Mouse (Mus musculus) forebrain, embryonic 12.5 days (tissue): ENCODE data around the gene Hs3st6. TPM values are rescaled to one million over a fixed set of nuclear protein-coding genes. Genes with fewer than 3 reads are reported as not detected.
"Not testable (repeated sequence)": the region's sequence is repeated elsewhere in the genome, so short reads cannot be mapped to it uniquely, and the experiment has no call there.

Source experiments
- ATAC-seq: fragments of 200-750 bp; cut with Nextera tagmentation; 2 replicates; pipeline ENCODE4 v1.8.0; 2017; ENCODE audit warnings: moderate TSS enrichment; ENCODE audit not compliant: low FRiP score
- H3K27ac ChIP-seq: fragments of 300-500 bp; sonication (generic); 2 replicates; pipeline ENCODE4 v1.5.1; 2016; ENCODE audit warnings: mild to moderate bottlenecking
- H3K27me3 ChIP-seq: fragments of 300-500 bp; sonication (generic); 2 replicates; pipeline ENCODE4 v1.6.1; 2016; ENCODE audit warnings: mild to moderate bottlenecking
- H3K36me3 ChIP-seq: fragments of 300-500 bp; sonication (generic); replicated peaks from 2 replicates; pipeline ENCODE4 v1.6.1; 2016; ENCODE audit warnings: mild to moderate bottlenecking
- H3K4me1 ChIP-seq: fragments of 300-500 bp; sonication (generic); 2 replicates; pipeline ENCODE4 v1.6.1; 2016
- H3K4me2 ChIP-seq: fragments of 300-500 bp; sonication (generic); 2 replicates; pipeline ENCODE4 v1.6.1; 2016; ENCODE audit warnings: mild to moderate bottlenecking, moderate library complexity
- H3K4me3 ChIP-seq: fragments of 300-500 bp; sonication (generic); replicated peaks from 2 replicates; pipeline ENCODE4 v1.5.1; 2016; ENCODE audit warnings: mild to moderate bottlenecking
- H3K9ac ChIP-seq: fragments of 300-500 bp; sonication (generic); 2 replicates; pipeline ENCODE4 v1.6.1; 2016; ENCODE audit warnings: mild to moderate bottlenecking
- H3K9me3 ChIP-seq: fragments of 300-500 bp; sonication (generic); 2 replicates; pipeline ENCODE4 v1.6.1; 2016
- WGBS: fragments of 180-500 bp; shearing (Covaris S2); methylation state at CpG from one replicate; pipeline ENCODE4 v1.1.7; 2016; 5-methylcytosine and 5-hydroxymethylcytosine counted together
- polyA plus RNA-seq: library from polyadenylated mRNA; unstranded; fragments of >200 nt; fragmentation: Nextera tagmentation; extraction: Ambion mirVana; gene quantifications from 2 replicates; pipeline ENCODE4 v1.2.1, GENCODE M21; 2016

The Hs3st6 gene
- polyA plus RNA-seq, 1 experiment from 2014 or later: 1.1 TPM

- Histone ChIP-seq H3K9ac (peak overlapping the region; percentile 56), H3K4me2 (peak overlapping the region; percentile 84), H3K4me1 (peaks cover 46% of the 10 kb centered on the region), H3K4me3 (peak overlapping the region; percentile 87), H3K36me3 (peaks cover 28% of the 10 kb centered on the region)
- not testable (repeated sequence) for H3K27ac ChIP-seq, ATAC-seq, H3K27me3 ChIP-seq, H3K9me3 ChIP-seq
- 65% methylated on average over 7 of the region's 7 CpGs for WGBS
These were observed 31.3 kb upstream of the Hs3st6 start for GRCm38 (mm10) chr17:24721383-24721955.

- H3K27ac ChIP-seq: no peak overlapping the region
- H3K4me2 ChIP-seq: peak overlapping the region; percentile 17; the same call in 1 of the 2 replicates
- no peak for ATAC-seq
- H3K9me3 ChIP-seq: no peaks in the 10 kb centered on the region
- peaks cover 27% of the 10 kb centered on the region for H3K36me3 ChIP-seq
- peak overlapping the region; percentile 12; the same call in 1 of the 2 replicates for H3K9ac ChIP-seq
- peaks cover 1% of the 10 kb centered on the region; the same call in 1 of the 2 replicates for H3K27me3 ChIP-seq
- H3K4me3 ChIP-seq: peak overlapping the region; percentile 8; the same call in 1 of the 2 replicates
- H3K4me1 ChIP-seq: peaks cover 46% of the 10 kb centered on the region
- WGBS: 34% methylated on average over 13 of the region's 13 CpGs
These were observed 30.4 kb upstream of the Hs3st6 start for GRCm38 (mm10) chr17:24722220-24722924.

DNA sequence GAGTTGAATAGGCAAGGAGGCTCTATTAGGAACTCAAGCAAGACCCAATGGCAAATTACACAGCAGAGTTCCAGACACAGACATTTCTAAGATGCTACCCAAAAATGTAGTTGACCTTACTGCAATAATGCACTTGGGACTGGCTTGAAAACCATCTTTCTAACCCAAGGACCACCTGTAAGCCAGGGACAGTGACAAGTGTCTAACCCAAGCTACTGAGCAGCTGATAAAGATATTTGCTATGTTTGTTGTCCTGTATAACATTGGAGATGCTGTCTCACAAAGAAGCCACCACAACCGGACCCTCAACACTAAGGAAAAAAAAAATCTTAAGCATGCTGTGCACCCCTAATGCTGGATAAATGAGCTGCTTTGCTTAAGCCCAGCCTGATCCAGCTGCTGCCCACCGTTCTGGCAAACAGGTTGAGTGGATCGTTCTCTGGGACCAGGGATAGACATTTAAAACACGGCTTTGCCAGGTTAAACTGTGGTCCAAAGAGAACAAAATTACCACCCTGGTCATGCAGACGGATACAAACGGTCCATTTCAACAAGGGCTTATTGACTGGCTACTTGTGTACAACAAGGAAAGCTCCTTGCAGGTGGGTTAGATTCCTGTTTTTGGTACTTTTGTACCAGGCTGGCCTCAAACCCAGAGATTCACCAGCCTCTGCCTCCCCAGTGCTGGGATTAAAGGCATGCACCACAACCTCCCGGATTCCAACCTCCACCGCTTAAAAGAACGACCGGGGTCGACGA lies 29.5 kb upstream of the Hs3st6 start:
- Histone ChIP-seq H3K9me3 (no peaks in the 10 kb centered on the region), H3K36me3 (peaks cover 17% of the 10 kb centered on the region), H3K9ac (peak overlapping the region; percentile 87), H3K4me1 (peaks cover 44% of the 10 kb centered on the region), H3K4me2 (peak overlapping the region; percentile 74), H3K4me3 (peak overlapping the region; percentile 73), H3K27me3 (peaks cover 6% of the 10 kb centered on the region; the same call in 1 of the 2 replicates), H3K27ac (peak overlapping the region; percentile 72; the same call in 1 of the 2 replicates)
- ATAC-seq: no peak
- WGBS: 3% methylated on average over 12 of the region's 12 CpGs

GRCm38 (mm10) chr17:24723881-24724180 lies 29.0 kb upstream of the Hs3st6 start:
- Histone ChIP-seq H3K4me2 (peak overlapping the region; percentile 74), H3K36me3 (peaks cover 16% of the 10 kb centered on the region), H3K27me3 (peaks cover 6% of the 10 kb centered on the region; the same call in 1 of the 2 replicates), H3K9me3 (no peaks in the 10 kb centered on the region), H3K4me3 (peak overlapping the region; percentile 73), H3K9ac (peak overlapping the region; percentile 87), H3K4me1 (peaks cover 39% of the 10 kb centered on the region), H3K27ac (peak overlapping the region; percentile 72)
- no peak for ATAC-seq
- under 1% methylated on average over 15 of the region's 15 CpGs for WGBS

GRCm38 (mm10) chr17:24724184-24724583 lies 28.6 kb upstream of the Hs3st6 start, which contains the start of gene Ndufb10:
Gene Ndufb10, minus strand, starts transcription at chr17:24724478.
- peaks cover 35% of the 10 kb centered on the region for H3K4me1 ChIP-seq
- WGBS: under 1% methylated on average over 30 of the region's 30 CpGs
- ATAC-seq: peak; percentile 79

DNA sequence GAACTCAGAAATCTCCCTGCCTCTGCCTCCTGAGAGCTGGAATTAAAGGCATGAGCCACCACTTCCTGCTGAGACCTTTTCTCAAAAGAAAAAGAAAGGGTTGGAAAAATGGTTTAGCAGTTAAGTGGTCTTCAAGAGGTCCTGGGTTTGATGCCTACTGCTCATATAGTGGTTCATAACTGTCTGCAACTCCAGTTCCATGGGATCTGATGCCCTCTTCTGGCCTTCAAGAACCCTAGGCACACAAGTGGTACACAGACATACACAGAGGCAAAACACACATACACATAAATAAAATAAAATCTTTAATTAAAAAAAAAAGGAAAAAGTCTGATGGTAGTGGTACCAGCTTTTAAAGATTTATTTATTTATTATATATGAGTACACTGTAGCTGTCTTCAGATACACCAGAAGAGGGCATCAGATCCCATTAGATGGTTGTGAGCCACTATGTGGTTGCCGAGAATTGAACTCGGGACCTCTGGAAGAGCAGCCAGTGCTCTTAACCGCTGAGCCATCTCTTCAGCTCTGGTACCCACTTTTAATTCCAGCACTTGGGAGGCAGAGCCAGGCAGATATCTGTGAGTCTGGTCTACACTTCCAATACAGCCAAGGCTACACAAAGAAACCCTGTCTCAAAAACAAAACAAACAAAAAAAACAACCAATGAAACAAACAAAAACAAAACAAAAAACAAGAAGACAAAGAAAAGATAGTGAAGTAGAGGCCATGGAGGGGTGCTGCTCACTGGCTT lies 27.0 kb upstream of the Hs3st6 start:
- no peak overlapping the region for H3K27ac ChIP-seq
- WGBS: 82% methylated on average over 3 of the region's 3 CpGs
- H3K9ac ChIP-seq: no peak overlapping the region
- peaks cover 16% of the 10 kb centered on the region for H3K36me3 ChIP-seq
- H3K27me3 ChIP-seq: peaks cover 10% of the 10 kb centered on the region; the same call in 1 of the 2 replicates
- no peak for ATAC-seq
- H3K4me3 ChIP-seq: no peak overlapping the region
- peaks cover 31% of the 10 kb centered on the region for H3K4me1 ChIP-seq
- no peak overlapping the region for H3K4me2 ChIP-seq
- H3K9me3 ChIP-seq: no peaks in the 10 kb centered on the region

More at GRCm38 (mm10) chr17:24724184-24724583, 28.6 kb upstream of the Hs3st6 start, which contains the start of gene Ndufb10:
- Histone ChIP-seq H3K4me3 (peak within 1 kb of the TSS; percentile 73), H3K9me3 (no peaks in the 10 kb centered on the region), H3K9ac (peak within 1 kb of the TSS; percentile 87), H3K27ac (peak within 1 kb of the TSS; percentile 72), H3K36me3 (peaks cover 16% of the 10 kb centered on the region), H3K4me2 (peak within 1 kb of the TSS; percentile 74), H3K27me3 (peaks cover 6% of the 10 kb centered on the region; the same call in 1 of the 2 replicates)

DNA sequence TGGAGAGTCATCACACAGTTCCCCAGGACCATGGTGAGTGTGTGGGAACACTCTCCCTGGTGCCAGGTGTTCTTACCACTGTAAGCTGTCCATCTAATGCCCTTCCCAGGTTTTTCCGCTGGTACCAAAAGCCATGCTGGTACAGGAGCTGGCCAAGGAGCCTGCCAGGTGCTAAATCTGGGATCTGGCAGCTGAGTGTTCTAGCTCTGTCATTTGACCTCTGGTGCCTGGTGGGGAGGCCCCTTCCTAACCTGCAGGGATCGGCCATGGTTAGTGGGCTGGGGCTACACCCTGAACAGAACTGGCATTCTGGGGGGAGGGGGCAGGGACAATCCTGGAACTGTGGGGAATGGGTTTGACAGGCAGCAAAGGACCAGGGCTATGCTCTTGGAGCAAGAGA lies 25.2 kb upstream of the Hs3st6 start, which contains the start of gene Rpl3l:
Gene Rpl3l, plus strand, starts transcription at position 203 of the 400 bp plus-strand sequence.
- 0 out of 2 replicates have a peak, but pooled peaks cover under 1% of the 10 kb centered on the region for H3K36me3 ChIP-seq
- peaks cover 10% of the 10 kb centered on the region; the same call in 1 of the 2 replicates for H3K27me3 ChIP-seq
- no peak within 1 kb of the TSS for H3K27ac ChIP-seq
- H3K9ac ChIP-seq: no peak within 1 kb of the TSS
- ATAC-seq: no peak
- no peak within 1 kb of the TSS for H3K4me3 ChIP-seq
- WGBS: 87% methylated on average over 2 of the region's 2 CpGs
- H3K4me2 ChIP-seq: no peak within 1 kb of the TSS
- no peaks in the 10 kb centered on the region for H3K9me3 ChIP-seq
- H3K4me1 ChIP-seq: peaks cover 16% of the 10 kb centered on the region

DNA sequence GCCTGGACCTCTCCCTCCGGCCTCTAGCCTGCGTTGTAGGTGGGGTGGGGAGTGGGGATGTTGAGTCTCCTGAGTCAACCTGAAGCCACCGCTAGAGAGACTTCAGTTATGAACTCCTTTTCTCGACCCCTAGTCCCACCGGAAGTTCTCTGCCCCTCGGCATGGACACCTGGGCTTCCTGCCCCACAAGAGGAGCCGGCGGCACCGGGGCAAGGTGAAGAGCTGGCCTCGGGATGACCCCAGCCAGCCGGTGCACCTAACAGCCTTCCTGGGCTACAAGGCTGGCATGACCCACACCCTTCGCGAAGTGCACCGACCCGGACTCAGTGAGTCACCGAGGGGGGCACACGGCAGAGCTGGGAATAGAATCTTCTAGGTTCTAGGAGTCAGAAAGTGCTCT lies 24.6 kb upstream of the Hs3st6 start:
- Histone ChIP-seq H3K9me3 (no peaks in the 10 kb centered on the region), H3K36me3 (no peaks in the 10 kb centered on the region), H3K4me1 (peaks cover 10% of the 10 kb centered on the region), H3K4me3 (no peak overlapping the region), H3K27me3 (peaks cover 10% of the 10 kb centered on the region; the same call in 1 of the 2 replicates), H3K4me2 (no peak overlapping the region), H3K9ac (no peak overlapping the region), H3K27ac (no peak overlapping the region)
- WGBS: 77% methylated on average over 17 of the region's 17 CpGs
- no peak for ATAC-seq

- no peaks in the 10 kb centered on the region for H3K36me3 ChIP-seq
- no peak overlapping the region for H3K9ac ChIP-seq
- peaks cover 10% of the 10 kb centered on the region; the same call in 1 of the 2 replicates for H3K27me3 ChIP-seq
- H3K4me1 ChIP-seq: 0 out of 2 replicates have a peak, but pooled peaks cover 3% of the 10 kb centered on the region
- H3K27ac ChIP-seq: no peak overlapping the region
- 85% methylated on average over 6 of the region's 6 CpGs for WGBS
- no peak overlapping the region for H3K4me2 ChIP-seq
- no peaks in the 10 kb centered on the region for H3K9me3 ChIP-seq
- H3K4me3 ChIP-seq: no peak overlapping the region
- no peak for ATAC-seq
These were observed 23.7 kb upstream of the Hs3st6 start for GRCm38 (mm10) chr17:24729067-24729466.

- Histone ChIP-seq H3K9ac (no peak overlapping the region), H3K9me3 (no peaks in the 10 kb centered on the region), H3K27me3 (peaks cover 15% of the 10 kb centered on the region), H3K4me1 (peaks cover 2% of the 10 kb centered on the region), H3K4me2 (no peak overlapping the region), H3K36me3 (no peaks in the 10 kb centered on the region), H3K4me3 (no peak overlapping the region), H3K27ac (no peak overlapping the region)
- WGBS: 84% methylated on average over 14 of the region's 14 CpGs
- no peak for ATAC-seq
These were observed 22.0 kb upstream of the Hs3st6 start for GRCm38 (mm10) chr17:24730787-24731186.

GRCm38 (mm10) chr17:24732233-24732935 lies 20.4 kb upstream of the Hs3st6 start:
- no peak overlapping the region for H3K27ac ChIP-seq
- peaks cover 14% of the 10 kb centered on the region for H3K27me3 ChIP-seq
- H3K4me2 ChIP-seq: no peak overlapping the region
- H3K9ac ChIP-seq: no peak overlapping the region
- no peaks in the 10 kb centered on the region for H3K36me3 ChIP-seq
- 83% methylated on average over 12 of the region's 12 CpGs for WGBS
- peaks cover 15% of the 10 kb centered on the region for H3K4me1 ChIP-seq
- H3K4me3 ChIP-seq: no peak overlapping the region
- H3K9me3 ChIP-seq: no peaks in the 10 kb centered on the region
- no peak for ATAC-seq
